Mouse (Mus musculus): Measurements from ENCODE around the gene Gm3149.

The Gm3149 gene

GRCm38 (mm10) chr14:4316983-4317382 is at the start of gene Gm3149:
Gene Gm3149, plus strand, starts transcription at chr14:4317283.
- WGBS, result no CpG with 5 or more reads among the region's 1 CpGs

DNA sequence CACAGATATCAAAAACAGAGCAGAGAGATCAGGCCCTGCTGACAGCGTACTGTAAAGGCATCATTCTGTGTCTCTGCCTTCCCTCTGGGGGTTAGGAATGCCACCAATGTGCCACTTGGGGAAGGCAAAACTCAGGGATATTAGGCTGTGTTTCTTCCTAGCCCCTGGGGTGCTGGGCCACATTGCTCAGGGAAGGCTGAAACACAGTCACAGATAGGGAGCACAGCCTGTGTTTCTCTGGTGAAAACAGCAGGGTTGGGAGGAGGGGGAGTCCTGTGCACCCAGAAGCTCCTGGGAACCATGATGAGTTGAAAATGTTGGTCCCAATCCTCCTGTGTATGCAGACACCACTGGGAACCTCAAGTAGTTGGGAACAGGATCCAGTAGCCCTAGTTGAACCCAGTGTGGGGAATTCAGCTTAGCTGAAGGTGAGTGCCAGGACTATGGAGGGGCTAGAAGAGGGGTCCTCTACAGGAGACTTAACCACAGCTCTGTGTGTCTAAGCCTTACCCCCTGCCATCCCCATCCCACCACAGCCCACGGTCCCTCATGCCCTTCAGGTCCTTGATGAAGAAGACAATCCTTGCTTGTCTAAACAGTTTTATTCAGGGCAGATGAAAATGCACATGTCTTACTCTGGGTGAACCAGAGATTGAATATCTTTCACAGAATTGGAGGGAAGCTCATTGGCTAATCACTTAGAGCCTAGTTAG is 47.7 kb upstream of the Gm3149 start:
- 90% methylated on average over 2 of the region's 2 CpGs for WGBS

DNA sequence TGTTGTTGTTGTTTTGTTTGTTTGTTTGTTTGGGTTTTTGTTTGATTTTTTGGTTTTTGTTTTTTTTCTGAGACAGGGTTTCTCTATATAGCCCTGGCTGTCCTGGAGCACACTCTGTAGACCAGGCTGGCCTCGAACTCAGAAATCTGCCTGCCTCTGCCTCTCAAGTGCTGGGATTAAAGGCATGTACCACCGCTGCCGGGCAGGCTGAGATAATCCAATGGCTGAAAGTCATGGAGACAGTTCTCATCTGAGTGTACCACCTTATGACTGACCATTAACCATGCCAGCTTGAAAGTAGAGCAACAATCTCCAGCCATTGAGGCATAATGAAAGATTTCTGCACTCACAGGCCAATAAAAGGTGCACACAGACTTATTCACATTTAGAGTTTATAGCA is 37.3 kb upstream of the Gm3149 start:
- WGBS, result 89% methylated on average over 3 of the region's 3 CpGs

DNA sequence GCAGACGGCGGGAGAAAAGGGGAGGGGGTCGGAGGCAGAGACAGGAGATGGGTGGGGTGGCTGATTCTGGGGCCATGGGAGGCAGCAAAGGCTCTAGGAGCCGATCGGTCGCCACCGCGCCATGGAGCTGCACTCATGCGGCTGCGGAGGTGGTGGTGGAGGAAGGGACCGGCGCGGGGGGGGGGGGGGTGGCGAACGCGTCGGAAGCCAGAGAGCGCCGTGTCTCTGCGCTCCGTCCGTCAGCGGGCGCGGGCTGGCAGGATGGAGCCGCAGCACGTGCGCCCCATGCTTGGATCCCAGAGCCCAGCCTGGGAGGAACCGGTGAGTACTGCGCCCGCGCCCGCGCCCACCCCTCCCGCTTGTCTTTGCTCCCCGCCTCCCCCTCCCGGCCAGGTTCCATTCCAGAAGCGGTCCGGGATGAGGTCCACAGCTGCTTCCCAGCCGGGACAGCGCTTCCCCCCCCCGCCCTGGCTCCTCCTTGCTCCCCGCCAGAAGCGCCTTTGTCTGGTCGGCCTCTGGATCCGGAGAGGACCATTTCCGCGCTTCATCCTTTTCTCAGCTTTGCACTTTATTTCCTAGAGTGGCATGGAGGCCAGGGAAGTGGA is 17.5 kb downstream of the Gm3149 start, which contains the start of gene 2610042L04Rik:
TSS of gene 2610042L04Rik (plus strand) at position 288 of the 605 bp plus-strand sequence.
- 0% methylated on average over 33 of the region's 48 CpGs for WGBS

DNA sequence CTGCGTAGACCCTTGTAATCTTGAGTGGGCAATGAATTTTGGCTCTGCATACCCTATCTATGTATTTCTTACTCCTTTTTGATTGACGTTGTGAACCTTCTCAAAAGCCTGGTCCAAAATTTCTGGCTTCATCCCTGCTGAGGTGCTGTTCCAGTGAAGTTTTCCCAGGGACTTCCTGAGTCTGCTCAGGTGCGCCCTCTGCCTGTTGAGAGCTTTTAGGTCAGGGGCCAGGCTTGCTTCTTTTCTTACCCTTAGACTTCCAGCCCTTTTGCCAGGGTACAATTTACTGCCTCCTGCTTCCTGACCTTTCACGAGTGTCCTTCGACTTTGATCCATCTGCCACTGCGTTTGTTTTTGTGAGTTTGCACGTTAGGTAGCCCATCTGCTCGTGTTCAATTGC is 18.4 kb downstream of the Gm3149 start:
- WGBS, result 10% methylated on average over 8 of the region's 8 CpGs

- 85% methylated on average over 3 of the region's 3 CpGs for WGBS
These were observed 51.9 kb downstream of the Gm3149 start for GRCm38 (mm10) chr14:4368991-4369390.

DNA sequence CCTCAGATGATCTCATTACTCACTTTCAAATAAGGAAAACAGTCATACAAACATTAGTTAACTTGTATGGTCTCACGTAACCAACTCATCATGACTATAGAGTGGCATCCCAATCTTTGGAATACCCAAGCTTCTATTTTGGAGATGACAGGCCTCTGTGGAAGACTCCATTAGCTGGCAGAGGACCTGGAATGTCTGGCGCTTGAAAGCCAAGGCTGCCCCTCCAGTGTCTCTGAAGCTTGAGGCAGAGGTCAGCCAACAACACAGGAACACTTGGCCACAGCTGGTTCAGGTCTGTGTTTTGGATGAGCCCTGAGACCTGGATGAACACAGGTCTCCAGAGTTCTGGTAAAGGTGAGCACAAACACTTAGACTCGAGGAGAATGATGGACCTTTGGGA is 52.6 kb downstream of the Gm3149 start:
- WGBS, result 81% methylated on average over 3 of the region's 3 CpGs

All from cerebral cortex, adult 2 months (tissue).